Mouse (Mus musculus) testis, postnatal 14 days (tissue): ENCODE measurements around the gene Gtf2i.
"Not testable (repeated sequence)": the region's sequence is repeated elsewhere in the genome, so short reads cannot be mapped to it uniquely, and the experiment has no call there.

Source experiments
- DNase-seq: peaks from one replicate; pipeline ENCODE4 v3.0.0; 2021; ENCODE audit warnings: low spot score

Gene Gtf2i

DNA sequence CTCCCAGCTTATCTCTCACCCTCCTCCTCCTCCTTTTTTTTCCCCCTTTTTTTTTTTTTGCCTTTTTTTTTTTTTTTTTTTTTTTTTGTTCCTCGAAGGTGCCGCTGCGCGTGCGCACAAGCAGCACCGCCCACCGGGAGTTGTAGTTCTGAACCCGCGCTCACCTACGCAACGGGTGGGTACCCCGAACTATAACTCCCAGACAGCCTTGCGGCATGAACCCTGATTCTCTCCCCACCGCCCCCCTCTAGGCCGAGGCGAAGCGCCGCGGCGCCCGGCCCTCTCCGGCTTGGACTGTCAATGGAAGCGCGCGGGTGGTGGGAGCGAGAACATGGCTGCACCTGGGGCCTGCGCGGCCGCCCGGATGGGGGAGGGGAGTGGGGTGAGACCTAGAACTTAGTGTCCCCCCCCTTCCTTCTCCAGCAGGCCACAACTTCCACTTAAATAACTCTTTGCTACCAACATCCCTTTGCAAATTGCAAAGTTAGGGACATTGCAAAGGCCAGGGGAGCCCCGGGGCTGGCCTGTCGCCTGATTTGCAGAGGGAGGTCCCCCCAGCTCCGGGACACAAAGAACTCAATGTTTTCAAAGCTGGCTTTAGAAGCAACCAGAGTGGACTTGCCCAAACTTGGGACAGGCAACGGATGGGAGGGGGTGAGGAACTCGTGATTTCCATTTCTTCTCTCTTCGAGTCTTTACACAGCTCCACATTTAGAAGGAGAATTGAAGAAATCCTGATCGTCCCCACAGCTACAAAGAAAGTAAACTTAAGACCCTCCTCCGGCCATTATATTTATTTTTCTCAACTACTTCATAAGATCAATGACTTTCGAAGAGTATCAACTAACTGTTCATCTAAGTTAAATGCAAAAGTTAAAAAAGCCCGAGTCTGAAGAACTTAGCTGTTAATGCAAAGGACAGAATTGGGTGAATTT lies at the start of gene Gtf2i:
Gene Gtf2i (minus strand): TSS at position 73 of the 935 bp plus-strand sequence.
- peak; percentile 96 for DNase-seq

DNA sequence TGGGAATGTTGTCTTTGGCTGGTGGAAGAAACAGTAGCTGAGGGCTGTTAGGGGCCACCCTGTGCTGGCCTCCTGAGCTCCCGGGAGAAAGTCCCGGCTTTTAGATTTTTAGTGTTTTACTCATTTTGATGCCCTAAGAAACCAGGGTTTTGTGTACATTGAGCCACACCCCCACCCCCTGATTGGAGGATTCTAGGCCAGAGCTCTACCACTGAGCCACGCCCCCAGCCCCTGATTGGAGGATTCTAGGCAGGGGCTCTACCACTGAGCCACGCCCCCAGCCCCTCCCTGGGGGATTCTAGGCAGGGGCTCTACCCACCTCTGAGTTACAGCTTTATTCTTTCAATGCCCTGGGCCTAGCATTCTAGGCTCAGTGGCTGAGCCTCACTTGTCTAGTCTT lies 44.5 kb upstream of the Gtf2i start:
- peak; percentile 39 for DNase-seq

DNA sequence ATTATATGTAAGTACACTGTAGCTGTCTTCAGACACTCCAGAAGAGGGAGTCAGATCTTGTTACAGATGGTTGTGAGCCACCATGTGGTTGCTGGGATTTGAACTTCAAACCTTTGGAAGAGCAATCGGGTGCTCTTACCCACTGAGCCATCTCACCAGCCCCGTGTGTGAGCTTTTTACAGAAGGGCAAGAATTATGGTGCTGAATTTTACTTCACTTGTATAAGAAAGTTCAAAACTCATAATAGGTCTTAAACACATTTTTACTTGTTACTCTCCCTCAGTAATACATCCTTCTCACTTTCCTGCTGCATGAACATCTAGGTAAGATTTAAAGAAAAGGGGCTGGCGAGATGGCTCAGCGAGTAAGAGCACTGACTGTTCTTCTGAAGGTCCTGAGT lies 40.8 kb upstream of the Gtf2i start:
- not testable (repeated sequence) for DNase-seq

DNA sequence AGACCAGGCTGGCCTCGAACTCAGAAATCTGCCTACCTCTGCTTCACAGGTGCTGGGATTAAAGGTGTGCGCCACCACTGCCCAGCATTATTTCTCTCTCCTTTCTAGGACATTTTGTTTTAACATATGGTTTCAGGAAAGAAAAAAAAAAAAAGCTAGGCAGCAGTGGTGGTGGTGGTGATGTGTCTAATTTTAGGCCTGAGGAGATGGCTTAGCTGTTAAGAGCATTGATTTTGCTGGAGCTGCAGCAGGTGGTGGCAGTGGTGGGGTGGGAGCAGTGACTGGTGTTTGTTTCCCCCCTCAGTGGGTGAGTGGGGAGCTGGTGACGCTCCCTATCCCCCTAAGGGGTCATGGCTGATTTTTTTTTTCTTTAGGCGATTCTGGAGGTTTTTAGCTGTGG lies 38.6 kb upstream of the Gtf2i start:
- no peak for DNase-seq

DNA sequence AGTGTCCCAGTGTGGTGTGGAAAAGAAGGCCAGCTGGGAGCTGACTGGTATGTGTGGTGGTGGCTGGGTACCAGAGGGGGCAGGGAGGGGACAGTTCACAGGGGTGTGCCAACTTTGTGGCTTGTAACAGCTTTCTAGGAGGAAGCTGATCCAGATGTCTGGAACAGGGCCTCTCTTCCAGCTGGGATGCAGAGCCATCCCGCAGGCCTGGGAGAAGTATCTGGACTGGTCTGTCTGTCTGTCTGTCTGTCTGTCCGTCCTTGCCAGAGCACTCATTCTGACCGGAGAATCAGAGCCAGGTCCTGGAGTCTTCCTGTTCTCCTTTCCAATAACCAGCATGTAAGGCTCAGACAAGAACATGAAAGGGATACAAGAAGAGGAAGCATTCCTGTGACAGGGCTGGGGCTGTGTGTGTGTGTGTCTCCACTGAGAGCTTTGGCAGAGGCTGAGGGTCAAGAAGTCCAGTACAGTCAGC lies 38.0 kb upstream of the Gtf2i start:
- DNase-seq: peak; percentile 41

DNA sequence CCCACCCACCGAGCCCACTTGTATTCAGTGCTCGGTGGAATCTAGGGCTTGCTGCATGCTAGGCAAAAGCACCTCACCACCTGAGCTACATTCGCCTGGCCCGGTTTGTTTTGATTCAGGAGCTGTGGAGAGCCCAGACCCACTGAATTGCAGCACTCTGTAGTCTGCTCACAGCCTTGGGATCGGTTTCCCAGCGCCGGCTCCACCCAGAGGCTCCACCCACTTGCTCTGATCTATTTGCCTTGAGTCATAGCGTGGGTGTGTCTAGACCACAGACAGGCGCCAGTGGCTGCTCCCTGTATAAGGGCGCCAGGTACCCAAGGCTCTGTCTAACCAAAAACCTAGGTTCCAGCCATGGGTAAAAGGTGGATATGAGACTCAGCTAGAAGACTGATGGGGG lies 36.1 kb upstream of the Gtf2i start:
- peak; percentile 69 for DNase-seq

DNA sequence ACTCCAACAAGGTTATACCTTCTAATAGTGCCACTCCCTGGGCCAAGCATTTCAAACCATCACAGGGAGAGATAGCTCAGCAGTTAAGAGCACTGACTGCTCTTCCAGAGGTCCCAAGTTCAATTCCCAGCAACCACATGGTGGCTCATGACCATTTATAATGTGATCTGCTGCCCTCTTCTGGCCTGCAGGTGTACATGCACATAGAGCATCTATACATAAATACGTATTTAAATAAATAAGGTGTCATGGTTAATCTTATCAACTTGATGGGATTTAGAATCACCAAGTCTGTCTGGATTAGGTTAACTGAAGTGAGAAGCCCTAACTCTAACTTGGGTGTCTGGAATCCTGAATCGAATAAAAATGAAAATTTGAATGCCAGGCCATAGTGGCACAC lies 32.5 kb upstream of the Gtf2i start:
- no peak for DNase-seq

DNA sequence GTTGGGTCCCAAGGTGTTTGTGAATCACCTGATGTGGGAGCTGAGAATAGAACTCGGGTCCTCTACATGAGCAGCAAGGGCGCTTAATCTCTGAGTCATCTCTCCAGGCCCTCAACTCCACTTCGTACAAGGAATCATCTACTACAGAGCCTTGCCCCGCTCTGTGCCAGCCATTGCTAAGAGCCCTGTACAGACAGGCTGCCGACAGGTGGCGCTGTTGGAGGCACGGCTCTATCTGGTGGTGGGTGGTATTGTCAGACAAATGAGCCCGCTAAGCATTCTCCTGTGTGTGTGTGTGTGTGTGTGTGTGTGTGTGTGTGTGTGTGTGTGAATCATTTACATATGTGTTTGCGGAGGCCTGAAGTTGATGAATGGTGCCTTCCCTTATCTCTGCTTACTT lies 30.9 kb upstream of the Gtf2i start:
- no peak for DNase-seq

DNA sequence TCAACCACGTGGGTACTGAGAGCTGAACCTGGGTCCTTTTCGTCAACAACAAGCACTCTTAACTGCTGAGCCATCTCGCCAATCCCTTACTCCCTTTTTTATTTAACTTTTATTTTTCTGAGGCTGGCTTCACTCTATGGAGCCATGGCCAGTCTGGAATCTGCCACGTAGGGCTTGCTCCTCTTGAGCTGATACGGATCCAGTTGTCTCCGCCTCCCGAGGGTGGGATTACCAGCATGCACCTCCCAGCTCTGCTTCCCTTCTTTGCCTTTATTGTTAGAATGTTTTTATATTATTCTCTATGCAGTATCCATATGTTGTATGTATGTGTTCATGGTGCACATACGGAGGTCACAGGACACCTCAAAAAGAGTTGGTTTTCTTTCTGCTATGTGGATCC lies 29.5 kb upstream of the Gtf2i start:
- DNase-seq: no peak

DNA sequence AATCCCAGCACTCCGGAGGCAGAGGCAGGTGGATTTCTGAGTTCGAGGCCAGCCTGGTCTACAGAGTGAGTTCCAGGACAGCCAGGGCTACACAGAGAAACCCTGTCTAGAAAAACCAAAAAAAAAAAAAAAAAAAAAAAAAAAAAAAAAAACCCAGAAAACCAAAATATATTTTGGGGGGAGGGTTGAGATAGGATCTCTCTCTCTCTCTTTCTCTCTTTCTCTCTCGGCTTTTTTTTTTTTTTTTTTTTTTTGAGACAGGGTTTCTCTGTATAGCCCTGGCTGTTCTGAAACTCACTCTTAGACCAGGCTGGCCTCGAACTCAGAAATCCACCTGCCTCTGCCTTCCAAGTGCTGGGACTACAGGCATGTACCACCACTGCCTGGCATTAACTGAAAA lies 29.0 kb upstream of the Gtf2i start:
- not testable (repeated sequence) for DNase-seq

DNA sequence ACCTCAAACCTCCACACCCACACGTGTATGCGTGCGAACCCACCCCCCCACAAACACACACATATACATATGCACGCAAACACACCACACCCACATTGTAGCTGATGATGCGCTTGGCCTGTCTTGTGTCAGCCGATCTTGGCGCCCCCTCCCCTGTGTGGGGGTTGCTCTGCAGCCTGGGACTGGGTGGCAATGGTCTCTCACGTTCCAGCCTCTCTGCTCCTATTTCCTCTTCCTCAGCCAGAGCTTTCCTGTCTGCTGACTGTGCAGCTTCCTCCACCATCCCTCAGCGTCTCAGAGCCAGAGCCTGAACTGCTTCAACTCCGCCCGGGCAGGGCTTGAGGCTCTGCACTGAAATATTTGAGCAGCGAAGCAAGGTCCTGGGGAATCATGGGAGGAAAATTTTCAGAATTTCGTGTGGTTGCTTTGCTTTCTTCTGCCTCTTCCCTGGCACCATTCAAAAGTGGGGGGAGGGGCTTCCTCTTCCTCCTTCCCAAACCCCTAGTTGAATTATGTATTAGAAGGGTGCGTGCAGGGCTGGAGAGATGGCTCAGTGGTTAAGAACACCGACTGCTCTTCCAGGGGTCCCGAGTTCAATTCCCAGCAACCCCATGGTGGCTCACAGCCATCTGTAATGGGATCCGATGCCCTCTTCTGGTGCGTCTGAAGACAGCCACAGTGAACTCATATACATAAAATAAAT lies 28.1 kb upstream of the Gtf2i start:
- DNase-seq: no peak

DNA sequence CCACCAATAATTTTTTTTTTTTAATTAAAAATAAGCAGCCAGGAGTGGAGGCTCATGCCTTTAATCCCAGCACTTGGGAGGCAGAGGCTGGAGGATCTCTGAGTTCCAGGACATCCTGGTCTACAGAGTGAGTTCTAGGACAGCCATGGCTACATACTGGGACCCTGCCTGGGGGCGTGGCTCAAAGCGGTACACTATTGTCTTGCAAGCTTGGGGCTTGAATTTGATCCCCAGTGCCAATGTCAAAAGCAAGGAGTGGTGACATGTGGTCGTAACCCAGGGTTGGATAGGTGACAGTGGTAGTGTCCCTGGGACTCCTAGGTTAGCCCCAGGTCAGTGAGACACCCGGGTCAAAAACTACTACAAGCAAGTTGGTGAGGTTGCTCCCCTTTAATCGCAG lies 27.2 kb upstream of the Gtf2i start:
- no peak for DNase-seq

DNA sequence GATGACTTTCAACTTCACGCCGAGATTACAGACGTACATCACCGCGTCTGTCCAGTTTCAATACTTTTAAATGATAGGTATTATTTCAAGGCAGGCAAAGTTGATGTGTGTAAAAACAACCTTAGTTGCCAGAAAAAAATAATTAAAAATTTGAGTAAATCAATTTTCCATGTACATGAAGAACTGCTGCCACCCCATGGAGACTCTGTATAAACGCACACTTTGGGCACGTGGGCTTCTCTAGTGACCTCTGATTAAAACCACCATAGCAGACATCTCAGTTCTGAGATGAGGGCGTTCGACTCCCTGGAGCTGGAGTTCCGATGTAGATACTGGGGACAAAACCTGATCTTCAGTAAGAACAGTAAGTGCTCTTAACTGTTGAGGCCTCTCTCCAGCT lies 26.8 kb upstream of the Gtf2i start:
- DNase-seq: no peak

DNA sequence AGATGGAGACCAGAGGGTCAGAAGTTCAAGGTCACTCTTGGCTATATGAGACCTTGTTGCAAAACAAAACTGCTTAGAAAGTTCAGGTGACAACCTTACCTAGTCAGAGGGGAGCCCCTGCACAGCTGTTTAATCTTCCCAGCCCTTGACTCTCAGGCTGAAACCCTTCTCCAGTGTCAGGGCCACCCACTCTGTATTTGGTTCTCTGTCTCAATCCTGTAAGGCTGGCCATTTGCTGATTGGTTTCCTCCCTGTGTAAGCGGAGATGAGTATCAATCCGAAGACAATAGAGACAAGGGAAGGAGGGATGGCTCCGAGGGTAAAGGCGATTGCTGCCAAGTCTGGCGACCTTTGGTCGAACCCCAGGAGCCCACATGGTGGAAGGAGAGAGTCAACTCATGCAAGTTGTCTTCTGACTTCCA lies 25.6 kb upstream of the Gtf2i start:
- no peak for DNase-seq

DNA sequence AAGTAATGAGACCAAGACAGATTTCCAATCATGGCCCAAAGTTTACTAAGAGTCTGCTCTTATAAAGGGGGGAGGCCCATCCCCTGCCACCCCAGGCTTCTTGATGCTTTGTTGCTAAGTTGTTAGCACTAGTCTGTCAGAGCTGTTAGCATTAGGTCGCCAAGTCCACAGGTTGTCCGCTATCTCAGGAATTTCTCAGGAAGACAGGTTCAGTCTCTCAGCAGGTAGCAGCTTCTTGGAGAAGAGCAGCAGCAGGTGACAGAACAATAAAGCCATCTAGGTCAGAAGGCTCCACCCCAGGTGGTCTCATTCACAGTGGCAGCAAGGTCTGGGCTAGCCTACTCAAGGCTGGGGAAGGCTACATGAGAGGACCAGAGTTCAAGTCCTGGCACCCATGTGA lies 22.5 kb upstream of the Gtf2i start:
- DNase-seq: not testable (repeated sequence)

DNA sequence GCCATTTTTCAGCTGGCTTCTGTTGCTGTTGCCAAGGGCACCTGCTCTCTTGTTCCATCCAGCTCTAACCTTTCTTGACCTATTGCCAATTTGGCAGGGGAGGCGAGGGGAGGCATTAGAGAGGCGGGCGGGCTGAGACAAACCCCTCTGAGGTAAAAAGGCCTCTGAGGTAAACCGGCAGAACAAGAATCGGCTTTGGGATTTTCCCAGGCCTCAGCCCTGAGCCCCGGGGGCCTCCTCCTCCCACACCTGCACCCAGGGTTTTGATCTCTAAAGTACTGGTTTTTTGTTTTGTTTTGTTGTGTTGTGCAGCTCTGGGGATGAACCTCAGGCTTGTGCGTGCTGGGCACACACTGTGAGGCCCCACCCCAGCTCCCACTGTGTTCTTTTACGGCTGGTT lies 18.2 kb upstream of the Gtf2i start:
- DNase-seq: peak; percentile 39

DNA sequence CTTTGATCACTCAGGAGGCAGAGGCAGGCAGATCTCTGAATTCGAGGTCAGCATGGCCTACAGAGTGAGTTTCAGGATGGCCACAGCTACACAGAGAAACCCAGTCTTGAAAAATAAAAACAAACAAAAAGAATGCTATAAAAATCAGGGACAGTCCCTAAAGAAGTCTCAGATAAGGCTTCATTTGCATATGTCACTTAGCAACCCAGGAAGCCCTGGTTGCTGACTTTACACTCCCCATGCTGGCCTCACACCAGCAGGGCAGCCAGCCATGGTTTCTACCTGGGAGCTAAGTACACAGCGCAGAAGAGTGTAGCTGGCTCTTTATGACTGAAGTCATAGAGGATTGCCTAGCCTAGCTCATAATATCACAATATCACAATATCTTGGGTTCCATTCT lies 15.5 kb upstream of the Gtf2i start:
- no peak for DNase-seq

DNA sequence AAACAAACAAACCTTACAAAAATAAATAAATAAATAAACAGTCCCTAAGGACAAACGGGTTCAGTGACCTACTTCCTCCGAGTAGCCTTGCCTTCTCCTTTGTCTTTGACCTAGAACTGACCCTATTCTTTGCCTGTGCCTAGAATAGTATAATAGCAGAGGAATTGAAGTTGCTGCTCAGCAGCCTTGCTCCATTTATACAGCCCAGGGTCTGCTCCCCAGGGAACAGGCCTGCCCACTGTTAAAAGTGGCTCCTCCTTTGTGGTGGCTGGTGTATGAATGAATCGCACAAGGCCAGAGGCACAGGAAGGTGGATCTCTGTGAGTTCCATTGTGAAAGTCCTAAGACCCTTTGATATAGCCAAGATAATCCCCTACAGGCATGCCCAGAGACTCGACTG lies 14.8 kb upstream of the Gtf2i start:
- no peak for DNase-seq

DNA sequence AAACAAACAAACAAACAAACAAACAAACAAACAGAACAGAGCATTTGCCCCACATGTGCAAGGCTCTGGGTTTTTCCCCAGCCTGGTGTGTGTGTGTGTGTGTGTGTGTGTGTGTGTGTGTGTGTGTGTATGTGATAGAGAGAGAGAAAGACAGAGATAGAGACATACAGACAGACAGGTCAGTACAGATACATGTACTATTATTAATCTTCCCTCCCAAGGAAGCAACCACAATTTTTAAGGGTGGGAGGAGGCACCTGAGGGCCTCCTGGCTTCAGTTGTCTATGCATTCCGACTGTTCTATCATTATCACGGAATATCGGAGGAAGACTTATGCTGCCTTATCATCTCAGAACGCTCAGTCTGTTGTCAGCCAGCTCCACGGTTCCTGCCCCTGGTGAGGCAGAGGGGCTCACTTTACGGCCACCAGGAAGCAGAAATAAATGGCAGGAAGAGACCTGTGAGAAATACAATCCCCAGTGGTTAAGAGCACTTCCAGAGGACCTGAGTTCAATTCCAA lies 14.0 kb upstream of the Gtf2i start:
- no peak for DNase-seq

DNA sequence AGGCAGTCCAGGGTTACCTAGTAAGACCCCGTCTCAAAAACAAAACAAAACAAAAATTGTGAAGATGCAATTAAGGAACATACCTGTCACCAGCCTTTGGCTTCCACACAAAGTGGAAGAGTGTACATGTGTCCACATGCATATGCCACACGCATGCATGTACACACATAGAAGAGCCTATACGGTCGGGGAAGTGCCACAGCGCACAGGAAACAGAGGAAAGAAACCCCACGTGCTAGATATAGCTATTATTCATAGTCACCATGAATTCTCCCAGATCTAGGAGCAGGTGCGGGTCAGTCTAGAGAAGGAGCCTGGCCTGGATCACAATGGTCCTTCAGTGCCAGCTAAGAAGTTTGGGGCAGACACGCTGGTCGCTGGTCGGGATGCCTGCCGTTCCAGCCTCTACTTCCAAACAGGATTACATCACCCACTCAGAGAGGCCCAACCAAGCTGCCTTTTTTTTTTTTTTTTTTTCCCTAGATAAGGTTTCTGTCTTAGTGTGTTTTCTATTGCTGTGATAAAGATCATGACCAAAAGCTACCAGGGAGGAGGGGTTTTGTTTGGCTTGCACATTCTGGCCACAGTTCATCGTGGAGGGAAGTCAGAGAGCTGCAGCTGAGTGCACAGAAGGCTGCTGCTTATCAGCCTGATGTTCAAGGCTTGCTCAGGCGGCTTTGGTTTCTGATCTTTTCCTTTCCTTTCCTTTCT lies 11.5 kb upstream of the Gtf2i start:
- DNase-seq: no peak

DNA sequence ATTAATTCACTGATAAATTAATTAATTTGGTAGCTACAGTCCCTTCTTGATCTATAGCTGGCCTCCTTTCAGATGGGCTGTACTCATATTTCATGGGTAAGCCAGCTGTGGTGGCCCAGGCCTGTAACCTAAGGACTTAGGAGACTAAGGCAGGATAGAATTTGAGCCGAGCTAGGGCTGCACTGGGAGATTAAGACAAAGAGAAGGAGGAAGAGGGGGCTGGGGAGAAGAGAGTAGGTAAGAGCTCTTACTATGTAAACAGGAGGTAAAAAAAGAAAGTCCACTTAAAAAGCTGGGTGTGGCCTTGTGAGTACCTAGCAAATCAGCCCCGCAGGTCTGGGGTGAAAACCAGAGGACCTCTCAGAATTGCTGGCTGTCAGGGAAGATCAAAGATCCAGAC lies 9.3 kb upstream of the Gtf2i start:
- no peak for DNase-seq

DNA sequence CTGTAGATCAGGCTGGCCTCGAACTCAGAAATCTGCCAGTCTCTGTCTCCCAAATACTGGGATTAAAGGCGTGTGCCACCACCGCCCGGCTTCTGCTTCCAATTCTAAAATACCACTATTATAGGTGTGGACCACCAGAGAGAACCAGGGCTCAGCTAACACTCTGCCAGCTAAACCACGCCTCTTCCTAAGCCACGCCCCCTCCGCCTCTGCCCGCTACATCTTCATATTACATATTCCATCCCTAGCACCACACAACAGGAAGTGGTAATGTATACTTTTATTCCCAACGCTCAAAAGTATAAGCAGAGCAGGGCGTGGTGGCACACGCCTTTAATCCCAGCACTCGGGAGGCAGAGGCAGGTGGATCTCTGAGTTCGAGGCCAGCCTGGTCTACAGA lies 8.8 kb upstream of the Gtf2i start:
- no peak for DNase-seq
